Mouse (Mus musculus) frontal cortex, adult (tissue): ENCODE data around the gene Slc6a16.

ENCODE experiments used
- ATAC-seq: cut with Nextera tagmentation; 2 replicates; pipeline ENCODE4 v1.9.2; 2017; ENCODE audit warnings: mild to moderate bottlenecking, moderate library complexity, mixed read lengths; ENCODE audit not compliant: low TSS enrichment

Gene Slc6a16

DNA sequence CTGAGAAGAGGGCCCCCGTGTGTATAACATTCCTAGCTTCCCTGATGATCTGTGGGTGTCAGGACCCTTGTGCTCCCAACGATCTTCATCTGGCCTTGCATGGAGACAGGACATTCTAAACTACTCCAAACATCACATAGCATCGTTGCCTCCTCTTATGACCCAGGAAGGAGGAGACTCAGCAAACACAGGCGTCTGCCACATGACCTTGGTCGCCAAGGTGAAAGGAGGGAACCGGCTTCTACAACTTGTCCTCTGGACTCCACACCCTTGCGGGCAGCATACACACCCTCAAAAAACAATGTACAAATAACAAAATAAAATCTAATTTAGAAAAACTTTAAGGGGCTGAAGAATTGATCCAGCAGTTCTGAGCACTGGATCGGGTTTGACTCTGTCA lies 71.1 kb downstream of the Slc6a16 start:
- ATAC-seq = no peak

DNA sequence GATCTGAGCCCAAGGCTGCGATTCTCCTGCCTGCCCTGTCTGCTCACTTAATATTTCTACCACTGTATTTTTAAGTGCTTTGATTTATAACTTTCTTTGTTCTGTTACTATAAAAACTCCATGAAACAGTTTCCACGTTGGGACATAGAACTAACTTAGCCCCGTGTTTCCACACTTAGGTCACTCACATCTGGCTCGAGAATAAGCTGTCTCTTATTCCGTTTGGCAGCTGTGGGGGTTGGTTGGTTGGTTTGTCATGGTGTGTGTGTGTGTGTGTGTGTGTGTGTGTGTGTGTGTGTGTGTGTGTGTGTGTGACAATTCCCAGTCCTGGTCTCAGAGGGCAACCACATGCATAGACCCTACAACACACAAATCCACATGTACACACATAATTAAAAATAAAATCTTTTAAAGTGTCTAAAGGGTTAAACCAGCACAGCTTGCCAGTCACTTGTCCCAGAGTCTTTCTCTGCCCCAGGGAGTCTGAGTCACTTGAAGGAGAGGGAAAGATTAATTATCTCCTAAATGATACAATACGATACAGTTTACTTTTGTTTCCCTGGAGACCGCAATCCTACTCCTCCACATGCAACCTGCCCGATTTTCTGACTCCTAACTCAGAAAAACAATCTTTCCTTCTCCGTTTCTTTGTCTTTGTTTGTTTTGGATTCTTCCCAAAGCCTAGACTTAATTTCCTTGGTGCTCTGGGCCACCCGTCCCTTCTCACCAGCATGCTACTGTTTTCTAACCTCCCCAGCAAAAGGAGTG lies 72.0 kb downstream of the Slc6a16 start:
- no peak for ATAC-seq

DNA sequence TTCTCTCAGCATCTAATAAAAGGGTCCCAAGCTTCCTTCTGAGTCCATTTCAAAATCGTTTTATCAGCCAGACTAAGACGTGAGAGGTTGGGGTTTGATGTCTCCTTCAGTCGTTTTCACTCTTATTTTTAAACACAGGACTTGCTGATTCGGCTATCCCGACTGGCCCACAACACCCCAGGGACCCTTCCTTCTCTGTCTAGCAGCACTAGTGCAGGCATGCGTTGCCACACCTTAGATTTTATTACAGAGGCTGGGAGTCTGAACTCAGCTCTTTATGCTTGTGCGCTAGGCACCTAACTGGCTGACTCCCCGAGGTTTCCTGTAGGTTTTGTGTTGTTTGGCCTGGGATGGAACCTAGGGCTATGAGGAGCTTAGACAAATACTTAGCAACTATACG lies 72.6 kb downstream of the Slc6a16 start:
- no peak for ATAC-seq

DNA sequence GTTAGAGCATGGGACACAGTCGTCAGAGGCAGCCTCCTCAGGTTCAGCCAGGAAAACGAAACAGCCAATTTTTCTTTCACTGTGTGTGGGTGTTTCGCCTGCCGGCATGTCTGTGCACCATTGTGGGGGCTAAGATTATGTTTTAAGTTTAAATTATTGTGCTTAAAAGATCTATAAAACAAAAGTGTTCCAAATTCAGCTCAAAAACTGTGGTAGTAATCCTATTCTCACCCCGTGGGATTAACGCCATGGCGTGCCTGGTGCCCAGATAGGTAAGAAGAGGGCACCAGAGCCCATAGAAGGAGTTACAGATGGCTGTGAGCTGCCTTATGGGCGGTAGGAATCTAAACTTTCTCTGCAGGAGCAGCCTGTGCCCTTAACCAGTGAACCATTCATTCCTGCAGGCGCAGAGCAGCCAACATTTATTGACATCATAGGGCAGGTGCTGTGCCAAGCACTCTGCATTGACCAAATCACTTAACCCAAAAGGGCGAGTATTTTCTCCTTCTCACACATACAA lies 74.4 kb downstream of the Slc6a16 start:
- ATAC-seq = peak; percentile 69; the same call in 1 of the 2 replicates

DNA sequence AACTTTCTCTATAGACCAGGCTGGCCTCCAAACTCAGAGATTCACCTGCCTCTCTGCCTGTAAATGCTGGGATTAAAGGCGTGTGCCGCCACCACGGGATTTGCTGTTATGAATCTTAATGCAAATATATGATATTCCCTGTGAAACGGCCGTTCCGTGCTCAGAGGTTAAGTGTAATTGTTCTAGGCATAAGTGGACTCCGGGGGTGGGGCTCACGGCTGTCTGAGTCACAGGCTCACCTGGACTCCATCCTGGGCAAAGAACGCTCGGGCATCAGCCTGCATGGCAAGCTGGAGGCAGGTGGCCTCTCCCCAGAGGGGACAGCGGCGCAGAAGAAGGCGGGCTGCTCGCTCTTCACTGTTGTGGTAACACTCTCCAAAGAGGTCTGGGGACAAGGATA lies 75.7 kb downstream of the Slc6a16 start:
- no peak for ATAC-seq

DNA sequence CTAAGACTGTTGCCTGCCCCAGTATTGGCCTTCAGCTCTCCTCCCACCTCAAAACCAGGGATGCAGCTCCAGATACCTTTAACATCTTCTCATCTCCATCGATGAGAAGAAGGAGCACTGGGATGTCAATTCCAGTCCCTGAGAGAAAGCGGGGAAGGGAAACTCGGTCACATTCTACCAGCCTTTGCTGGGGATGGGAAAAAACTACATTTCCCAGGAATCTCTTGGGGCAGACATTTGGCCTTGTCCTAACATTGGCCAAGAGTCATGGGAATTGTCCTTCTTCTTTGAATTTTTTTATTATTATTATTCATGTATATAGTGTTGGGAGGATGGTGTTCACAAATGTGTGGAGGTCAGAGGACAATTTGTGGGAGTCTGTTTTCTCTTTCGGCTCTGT lies 81.4 kb downstream of the Slc6a16 start:
- ATAC-seq = no peak
